Mouse (Mus musculus): ENCODE measurements around the gene Catsper3.
A peak's percentile ranks its signal among the peaks of the same experiment; 100 is the strongest.

DNA sequence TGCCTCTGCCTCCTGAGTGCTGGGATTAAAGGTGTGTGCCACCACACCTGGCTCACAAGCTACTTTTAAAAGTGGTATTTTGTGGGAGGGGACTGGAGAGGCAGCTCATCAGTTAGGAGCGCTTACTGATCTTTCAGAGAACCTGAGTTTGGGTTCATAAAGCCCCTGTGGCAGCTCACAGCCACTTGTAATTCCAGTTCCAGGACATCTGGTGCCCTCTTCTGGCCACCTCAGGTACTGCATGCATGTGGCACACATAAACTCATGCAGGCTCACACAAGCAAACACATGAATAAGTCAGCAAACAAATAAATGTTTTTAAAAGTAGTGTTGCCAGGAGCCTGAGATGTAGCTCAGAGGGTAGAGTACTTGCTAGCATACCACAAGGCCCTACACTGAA, 59.3 kb downstream of the Catsper3 start:
- no peak for TF ChIP-seq POLR2A (IDR thresholded peaks at IDR 0.05; ENCODE audit: low read depth, low read length)
- TF ChIP-seq CTCF (IDR thresholded peaks at IDR 0.05; ENCODE audit: borderline replicate concordance, insufficient read depth, low read length), result peak; percentile 28; the same call in 1 of the 2 replicates
